Comparison of ENCODE assay signal across 31 mouse cellular contexts in the genomic region with DNA sequence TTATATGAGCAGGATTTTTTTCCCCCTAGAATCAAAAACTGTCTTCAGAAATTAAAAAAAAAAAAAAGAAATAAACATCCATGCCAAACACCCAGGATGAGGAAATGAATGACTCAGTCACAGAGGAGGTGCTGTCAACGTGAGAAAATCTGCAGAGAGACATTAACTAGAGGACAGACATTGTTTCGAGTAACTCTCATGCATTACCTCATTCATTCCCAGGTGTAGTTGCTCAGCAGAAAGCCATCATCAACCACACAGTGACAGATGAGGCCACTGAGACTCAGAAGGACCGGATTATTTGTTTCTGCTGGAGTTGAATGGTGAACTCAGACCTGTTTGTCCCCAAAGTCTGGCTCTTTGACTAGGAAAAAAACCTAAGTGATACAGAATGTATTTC.
"Had no signal": no experiment of that assay in that cellular context is flagged by ENCODE, and none has a peak within 500 bp of the region (broad histone marks: within the 10 kb centered on the region; RNA-seq: fewer than 3 reads in every experiment).

No protein-coding gene starts in this region.

- H3K27ac ChIP-seq: heart, embryonic 10.5 days; heart, embryonic 13.5 days; heart, embryonic 15.5 days; hindbrain, embryonic 10.5 days; hindbrain, embryonic 12.5 days; hindbrain, embryonic 13.5 days; hindbrain, embryonic 14.5 days; hindbrain, embryonic 15.5 days; hindbrain, postnatal 0 days; intestine, embryonic 15.5 days; kidney, embryonic 15.5 days; kidney, postnatal 0 days; layer of hippocampus, adult 2 months; left cerebral cortex, adult 2 months had no signal

- H3K9ac ChIP-seq: heart, embryonic 12.5 days; heart, embryonic 13.5 days; heart, embryonic 15.5 days; hindbrain, embryonic 12.5 days; hindbrain, embryonic 13.5 days; hindbrain, embryonic 14.5 days; hindbrain, embryonic 15.5 days; intestine, embryonic 15.5 days; kidney, embryonic 15.5 days had no signal

- H3K27me3 ChIP-seq: heart, embryonic 12.5 days; heart, embryonic 13.5 days; heart, embryonic 15.5 days; hindbrain, embryonic 12.5 days; hindbrain, embryonic 13.5 days; hindbrain, embryonic 15.5 days; intestine, embryonic 15.5 days; kidney, embryonic 15.5 days had no signal

- H3K36me3 ChIP-seq: heart, embryonic 10.5 days; heart, embryonic 12.5 days; heart, embryonic 13.5 days; heart, embryonic 15.5 days; hindbrain, embryonic 10.5 days; hindbrain, embryonic 12.5 days; hindbrain, embryonic 13.5 days; hindbrain, embryonic 15.5 days; intestine, embryonic 15.5 days; kidney, embryonic 15.5 days had no signal

- DNase-seq: heart, postnatal 14 days; heart, postnatal 36 days; heart, postnatal 4 days; kidney, adult 11 months; kidney, adult 18-20 months; kidney, adult 2 months; kidney, adult 8-10 months; kidney, adult 9 months; kidney, postnatal 10 days; kidney, postnatal 14 days; layer of hippocampus, adult 9-11 months; layer of hippocampus, postnatal 36 days had no signal

- ATAC-seq: hindbrain, embryonic 16.5 days; hindbrain, postnatal 0 days; inflammation-experienced regulatory T-cells, adult 6 months; intestine, embryonic 15.5 days; intestine, embryonic 16.5 days; intestine, postnatal 0 days had no signal

- H3K4me3 ChIP-seq: heart, embryonic 10.5 days; heart, embryonic 12.5 days; heart, embryonic 13.5 days; heart, embryonic 15.5 days; hindbrain, embryonic 10.5 days; hindbrain, embryonic 12.5 days; hindbrain, embryonic 13.5 days; hindbrain, embryonic 15.5 days; intestine, embryonic 15.5 days; kidney, embryonic 15.5 days; layer of hippocampus, adult 2 months; left cerebral cortex, adult 2 months had no signal

- H3K4me2 ChIP-seq: heart, embryonic 12.5 days; heart, embryonic 13.5 days; heart, embryonic 15.5 days; hindbrain, embryonic 12.5 days; hindbrain, embryonic 13.5 days; hindbrain, embryonic 14.5 days; hindbrain, embryonic 15.5 days; intestine, embryonic 15.5 days; kidney, embryonic 15.5 days had no signal

- H3K9me3 ChIP-seq: heart, embryonic 10.5 days; heart, embryonic 12.5 days; heart, embryonic 13.5 days; heart, embryonic 15.5 days; hindbrain, embryonic 10.5 days; hindbrain, embryonic 12.5 days; intestine, embryonic 15.5 days; kidney, embryonic 15.5 days had no signal

- H3K4me1 ChIP-seq: heart, embryonic 10.5 days; heart, embryonic 12.5 days; heart, embryonic 13.5 days; heart, embryonic 15.5 days; hindbrain, embryonic 10.5 days; hindbrain, embryonic 12.5 days; hindbrain, embryonic 13.5 days; hindbrain, embryonic 15.5 days; intestine, embryonic 15.5 days had no signal
